Mouse (Mus musculus): Measurements from ENCODE around the gene Lrrc4. TPM values are rescaled to one million over a fixed set of nuclear protein-coding genes. Genes with fewer than 3 reads are reported as not detected.

Gene Lrrc4
- polyA plus RNA-seq, 1 experiment, result 0.72 TPM

DNA sequence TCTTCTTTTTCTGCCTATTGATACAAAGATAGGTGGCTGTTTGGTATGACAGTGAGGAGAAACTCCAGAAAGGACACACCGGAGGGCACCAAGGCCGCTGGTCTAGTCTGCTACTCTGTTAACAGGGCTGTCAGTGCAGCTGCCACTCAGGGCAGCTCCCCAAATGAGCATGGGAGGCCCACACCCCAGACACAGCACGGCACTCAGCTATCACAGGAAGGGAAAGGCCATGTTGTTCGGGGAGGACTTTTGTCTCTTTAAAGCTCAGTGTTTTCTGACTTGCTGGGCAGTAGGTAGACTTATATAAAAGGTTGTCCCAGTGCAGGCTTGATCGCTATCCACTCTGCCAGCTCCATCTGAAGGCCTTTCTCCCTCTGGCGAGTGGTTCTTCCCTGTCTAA is 44.4 kb downstream of the Lrrc4 start:
- TF ChIP-seq EP300 (IDR thresholded peaks at IDR 0.05; ENCODE audit: insufficient read depth, low read depth, low read length), result no peak
- no peak for TF ChIP-seq POLR2A (IDR thresholded peaks at IDR 0.05; ENCODE audit: insufficient read depth, low read length)
- TF ChIP-seq CTCF (IDR thresholded peaks at IDR 0.05; ENCODE audit: low read depth, low read length), result no peak
- no peaks in the 10 kb centered on the region for H3K9me3 ChIP-seq (replicated peaks; ENCODE audit: control insufficient read depth, insufficient read depth, low read length, poor library complexity, severe bottlenecking)
- no peaks in the 10 kb centered on the region for H3K4me1 ChIP-seq (ENCODE audit: control insufficient read depth, insufficient read depth, low read length)
- H3K9ac ChIP-seq (ENCODE audit: low read depth, poor library complexity, severe bottlenecking), result no peak overlapping the region
- no peaks in the 10 kb centered on the region for H3K27me3 ChIP-seq (ENCODE audit: control insufficient read depth, insufficient read depth, low read length, poor library complexity, severe bottlenecking)
- H3K36me3 ChIP-seq (ENCODE audit: control insufficient read depth, insufficient read depth, low read length, poor library complexity, severe bottlenecking), result no peaks in the 10 kb centered on the region
- H3K4me3 ChIP-seq (ENCODE audit: low read depth, low read length), result no peak overlapping the region
- H3K27ac ChIP-seq (ENCODE audit: insufficient read depth, low read length), result no peak overlapping the region

DNA sequence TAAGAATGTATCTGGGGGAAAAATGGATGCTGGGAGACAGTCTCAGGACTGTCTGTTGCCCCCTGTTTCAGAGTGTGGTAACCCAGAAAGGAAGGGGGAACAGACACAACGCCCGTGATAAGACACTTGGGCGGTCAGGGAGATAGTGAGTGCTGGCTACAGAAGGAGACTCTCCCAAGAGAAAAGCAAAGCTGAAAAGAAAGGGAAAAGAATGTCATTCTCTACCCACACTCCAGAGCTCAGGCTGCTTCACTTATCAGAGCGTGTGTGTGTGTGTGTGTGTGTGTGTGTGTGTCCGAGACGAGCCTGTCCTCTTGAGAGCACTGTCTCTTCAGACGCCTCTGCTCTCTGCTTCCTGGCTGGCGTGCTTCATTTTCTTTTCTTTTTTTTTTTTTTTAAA is 45.8 kb downstream of the Lrrc4 start:
- no peaks in the 10 kb centered on the region for H3K36me3 ChIP-seq (ENCODE audit: control insufficient read depth, insufficient read depth, low read length, poor library complexity, severe bottlenecking)

DNA sequence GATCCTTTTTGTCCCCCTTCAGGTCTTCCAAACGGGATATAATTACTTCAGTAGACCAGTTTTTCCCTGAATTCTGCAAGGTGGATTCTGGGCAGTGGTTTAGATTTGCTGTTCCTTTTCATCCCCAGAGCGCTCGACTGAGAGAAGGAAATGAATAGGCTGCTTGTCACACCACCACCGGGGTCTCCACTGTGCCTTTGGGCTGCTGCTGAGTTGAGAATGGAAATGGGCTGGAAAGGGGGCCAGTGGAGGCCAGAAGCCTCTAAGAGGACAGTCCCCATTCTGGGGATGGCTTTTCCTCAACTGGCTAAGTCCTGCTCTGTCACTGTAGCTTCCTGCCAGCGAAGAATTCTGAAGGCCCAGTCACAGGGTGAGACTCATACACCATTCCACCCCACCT is 47.6 kb downstream of the Lrrc4 start:
- no peak for TF ChIP-seq CTCF (IDR thresholded peaks at IDR 0.05; ENCODE audit: low read depth, low read length)
- no peak for TF ChIP-seq POLR2A (IDR thresholded peaks at IDR 0.05; ENCODE audit: insufficient read depth, low read length)
- TF ChIP-seq EP300 (IDR thresholded peaks at IDR 0.05; ENCODE audit: insufficient read depth, low read depth, low read length), result no peak
- no peaks in the 10 kb centered on the region for H3K27me3 ChIP-seq (ENCODE audit: control insufficient read depth, insufficient read depth, low read length, poor library complexity, severe bottlenecking)
- H3K4me3 ChIP-seq (ENCODE audit: low read depth, low read length), result no peak overlapping the region
- no peak overlapping the region for H3K27ac ChIP-seq (ENCODE audit: insufficient read depth, low read length)
- H3K36me3 ChIP-seq (ENCODE audit: control insufficient read depth, insufficient read depth, low read length, poor library complexity, severe bottlenecking), result no peaks in the 10 kb centered on the region
- H3K4me1 ChIP-seq (ENCODE audit: control insufficient read depth, insufficient read depth, low read length), result no peaks in the 10 kb centered on the region
- H3K9ac ChIP-seq (ENCODE audit: low read depth, poor library complexity, severe bottlenecking), result no peak overlapping the region
- no peaks in the 10 kb centered on the region; the same call in 1 of the 2 replicates for H3K9me3 ChIP-seq (replicated peaks; ENCODE audit: control insufficient read depth, insufficient read depth, low read length, poor library complexity, severe bottlenecking)

More for the DNA sequence above, 45.8 kb downstream of the Lrrc4 start:
- H3K4me3 ChIP-seq (ENCODE audit: low read depth, low read length), result no peak overlapping the region
- no peaks in the 10 kb centered on the region for H3K27me3 ChIP-seq (ENCODE audit: control insufficient read depth, insufficient read depth, low read length, poor library complexity, severe bottlenecking)
- no peaks in the 10 kb centered on the region for H3K4me1 ChIP-seq (ENCODE audit: control insufficient read depth, insufficient read depth, low read length)
- H3K9ac ChIP-seq (ENCODE audit: low read depth, poor library complexity, severe bottlenecking), result no peak overlapping the region
- TF ChIP-seq CTCF (IDR thresholded peaks at IDR 0.05; ENCODE audit: low read depth, low read length) (no peak), EP300 (IDR thresholded peaks at IDR 0.05; ENCODE audit: insufficient read depth, low read depth, low read length) (no peak), POLR2A (IDR thresholded peaks at IDR 0.05; ENCODE audit: insufficient read depth, low read length) (no peak)
- no peak overlapping the region for H3K27ac ChIP-seq (ENCODE audit: insufficient read depth, low read length)
- H3K9me3 ChIP-seq (replicated peaks; ENCODE audit: control insufficient read depth, insufficient read depth, low read length, poor library complexity, severe bottlenecking), result no peaks in the 10 kb centered on the region

DNA sequence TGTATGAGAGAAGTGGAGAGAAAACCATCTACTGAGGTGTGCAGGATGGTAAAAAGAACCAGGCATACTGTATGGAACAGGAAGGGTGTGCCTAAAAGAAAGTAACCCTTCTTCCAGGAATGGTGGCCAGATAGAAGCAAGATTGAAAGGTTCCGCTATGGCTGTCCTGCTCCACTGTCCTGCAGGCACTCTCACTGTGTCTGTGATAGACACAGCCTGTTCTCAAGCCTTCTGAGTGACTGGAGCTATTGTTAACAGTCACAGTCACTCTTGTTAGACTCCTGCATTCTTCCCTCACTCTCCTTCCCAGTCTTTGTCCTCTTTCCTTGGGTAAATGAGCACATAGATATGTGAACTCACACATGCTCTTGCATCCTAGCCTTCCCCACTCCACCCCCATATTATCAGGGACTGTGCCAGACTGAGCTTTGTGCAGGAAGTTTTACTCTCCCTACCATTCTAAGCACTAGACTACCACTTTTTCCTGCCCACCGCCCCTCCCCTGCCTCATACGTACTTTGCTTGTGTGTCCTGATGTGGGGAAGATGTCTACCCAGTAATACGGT is 48.4 kb downstream of the Lrrc4 start:
- Histone ChIP-seq H3K27ac (ENCODE audit: insufficient read depth, low read length) (no peak overlapping the region), H3K4me3 (ENCODE audit: low read depth, low read length) (no peak overlapping the region), H3K36me3 (ENCODE audit: control insufficient read depth, insufficient read depth, low read length, poor library complexity, severe bottlenecking) (no peaks in the 10 kb centered on the region), H3K9me3 (replicated peaks; ENCODE audit: control insufficient read depth, insufficient read depth, low read length, poor library complexity, severe bottlenecking) (no peaks in the 10 kb centered on the region; the same call in 1 of the 2 replicates), H3K4me1 (ENCODE audit: control insufficient read depth, insufficient read depth, low read length) (no peaks in the 10 kb centered on the region), H3K9ac (ENCODE audit: low read depth, poor library complexity, severe bottlenecking) (no peak overlapping the region), H3K27me3 (ENCODE audit: control insufficient read depth, insufficient read depth, low read length, poor library complexity, severe bottlenecking) (no peaks in the 10 kb centered on the region)
- TF ChIP-seq EP300 (IDR thresholded peaks at IDR 0.05; ENCODE audit: insufficient read depth, low read depth, low read length), result no peak
- no peak for TF ChIP-seq CTCF (IDR thresholded peaks at IDR 0.05; ENCODE audit: low read depth, low read length)

DNA sequence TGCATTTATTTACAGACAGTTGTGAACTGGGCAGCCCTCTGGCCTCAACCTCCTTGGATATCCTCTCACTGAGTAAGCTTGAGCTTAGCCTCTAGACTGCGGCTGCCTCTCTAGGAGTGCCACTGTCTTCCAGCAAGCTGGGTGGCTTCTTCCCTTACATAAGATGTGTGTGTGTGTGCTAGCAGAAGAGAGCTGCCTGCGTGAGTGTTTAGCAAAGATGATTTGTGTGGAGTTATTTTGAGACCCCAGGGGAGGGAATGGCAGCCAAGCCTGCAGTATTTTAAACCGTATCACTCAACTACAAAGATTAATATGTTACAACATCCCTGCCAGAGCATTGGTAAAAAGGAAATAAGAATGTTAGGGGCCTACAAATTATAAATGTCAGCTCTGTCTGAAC is 49.9 kb downstream of the Lrrc4 start:
- Histone ChIP-seq H3K4me3 (ENCODE audit: low read depth, low read length) (no peak overlapping the region), H3K27me3 (ENCODE audit: control insufficient read depth, insufficient read depth, low read length, poor library complexity, severe bottlenecking) (no peaks in the 10 kb centered on the region), H3K9me3 (replicated peaks; ENCODE audit: control insufficient read depth, insufficient read depth, low read length, poor library complexity, severe bottlenecking) (no peaks in the 10 kb centered on the region; the same call in 1 of the 2 replicates), H3K36me3 (ENCODE audit: control insufficient read depth, insufficient read depth, low read length, poor library complexity, severe bottlenecking) (no peaks in the 10 kb centered on the region), H3K4me1 (ENCODE audit: control insufficient read depth, insufficient read depth, low read length) (no peaks in the 10 kb centered on the region), H3K9ac (ENCODE audit: low read depth, poor library complexity, severe bottlenecking) (no peak overlapping the region), H3K27ac (ENCODE audit: insufficient read depth, low read length) (no peak overlapping the region)
- no peak for TF ChIP-seq POLR2A (IDR thresholded peaks at IDR 0.05; ENCODE audit: insufficient read depth, low read length)
- TF ChIP-seq CTCF (IDR thresholded peaks at IDR 0.05; ENCODE audit: low read depth, low read length), result no peak
- TF ChIP-seq EP300 (IDR thresholded peaks at IDR 0.05; ENCODE audit: insufficient read depth, low read depth, low read length), result no peak

DNA sequence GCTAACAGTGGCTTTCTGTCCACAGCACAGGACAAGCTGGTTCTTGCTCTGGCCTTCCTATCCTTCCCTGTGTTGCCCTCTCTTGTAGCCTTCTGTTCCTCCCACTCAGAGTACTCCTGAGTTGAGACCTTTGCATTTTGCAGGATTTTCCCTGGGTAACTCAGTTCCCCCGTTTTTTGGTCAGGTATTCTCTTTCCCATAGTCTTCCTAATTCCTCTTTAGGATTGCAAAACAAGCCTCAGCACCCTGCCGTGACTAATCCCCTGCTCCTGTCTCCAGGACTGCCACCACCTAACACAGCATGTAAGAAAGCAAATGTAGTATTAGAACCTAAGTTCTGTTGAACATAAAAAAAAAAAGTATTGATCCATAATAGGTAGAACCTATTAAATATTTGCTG is 60.2 kb downstream of the Lrrc4 start:
- no peak overlapping the region for H3K4me3 ChIP-seq (ENCODE audit: low read depth, low read length)
- no peak overlapping the region for H3K9ac ChIP-seq (ENCODE audit: low read depth, poor library complexity, severe bottlenecking)
- no peaks in the 10 kb centered on the region for H3K36me3 ChIP-seq (ENCODE audit: control insufficient read depth, insufficient read depth, low read length, poor library complexity, severe bottlenecking)
- peaks cover 4% of the 10 kb centered on the region for H3K9me3 ChIP-seq (replicated peaks; ENCODE audit: control insufficient read depth, insufficient read depth, low read length, poor library complexity, severe bottlenecking)
- no peaks in the 10 kb centered on the region for H3K27me3 ChIP-seq (ENCODE audit: control insufficient read depth, insufficient read depth, low read length, poor library complexity, severe bottlenecking)
- peak overlapping the region; percentile 26; the same call in 1 of the 2 replicates for H3K27ac ChIP-seq (ENCODE audit: insufficient read depth, low read length)
- TF ChIP-seq EP300 (IDR thresholded peaks at IDR 0.05; ENCODE audit: insufficient read depth, low read depth, low read length), result no peak
- TF ChIP-seq POLR2A (IDR thresholded peaks at IDR 0.05; ENCODE audit: insufficient read depth, low read length), result no peak
- no peak for TF ChIP-seq CTCF (IDR thresholded peaks at IDR 0.05; ENCODE audit: low read depth, low read length)
- H3K4me1 ChIP-seq (ENCODE audit: control insufficient read depth, insufficient read depth, low read length), result peaks cover 2% of the 10 kb centered on the region

All from ES-Bruce4 (cell line).